Mouse (Mus musculus): ENCODE results near the gene Olfr1043. TPM values are rescaled to one million over a fixed set of nuclear protein-coding genes. Genes with fewer than 3 reads are reported as not detected.
A peak's percentile ranks its signal among the peaks of the same experiment; 100 is the strongest.

Gene Olfr1043
- total RNA-seq (2012; rRNA removed), result not detected in 2 replicates

GRCm38 (mm10) chr2:86167422-86167821, at the start of gene Olfr1043:
Gene Olfr1043 (minus strand): TSS chr2:86167522.
- TF ChIP-seq MAFK (IDR thresholded peaks at IDR 0.05; ENCODE audit: insufficient read depth, low read depth, low read length) (no peak), HCFC1 (IDR thresholded peaks at IDR 0.05; ENCODE audit: borderline replicate concordance, insufficient read depth, low read length) (no peak), ZC3H11A (IDR thresholded peaks at IDR 0.05; ENCODE audit: borderline replicate concordance, low read depth, low read length) (no peak), ZNF384 (IDR thresholded peaks at IDR 0.05; ENCODE audit: low read depth, low read length) (no peak), CHD2 (IDR thresholded peaks at IDR 0.05; ENCODE audit: low read depth, low read length) (no peak)
- H3K4me3 ChIP-seq (ENCODE audit: insufficient read depth in 1 of 2, low read depth in 1 of 2, low read length in 2 of 2, poor library complexity in 1 of 2, severe bottlenecking in 1 of 2), result no peak within 1 kb of the TSS
- DNase-seq (ENCODE audit: low read depth, low spot score), result no peak
- H3K4me1 ChIP-seq (ENCODE audit: control insufficient read depth in 2 of 2, insufficient read depth in 2 of 2, low read length in 2 of 2, poor library complexity in 1 of 2), result no peaks in the 10 kb centered on the region
- in situ Hi-C loops (cut with MboI; ENCODE audit: low sequenced_read_pairs in 2 of 2, unreplicated experiment in 2 of 2), result no loop called here
- H3K9me3 ChIP-seq (ENCODE audit: control insufficient read depth, insufficient read depth, low read depth, low read length), result no peaks in the 10 kb centered on the region
- H3K9ac ChIP-seq (ENCODE audit: insufficient read depth, low read depth, low read length, poor library complexity, severe bottlenecking), result no peak within 1 kb of the TSS
- no peak within 1 kb of the TSS for H3K27ac ChIP-seq (ENCODE audit: insufficient read depth, low read depth, low read length, poor library complexity, severe bottlenecking)
- no peaks in the 10 kb centered on the region for H3K36me3 ChIP-seq (ENCODE audit: control insufficient read depth, insufficient read depth, low read length, poor library complexity, severe bottlenecking)

- Histone ChIP-seq H3K9ac (ENCODE audit: insufficient read depth, low read depth, low read length, poor library complexity, severe bottlenecking) (no peak within 1 kb of the TSS), H3K9me3 (ENCODE audit: control insufficient read depth, insufficient read depth, low read depth, low read length) (no peaks in the 10 kb centered on the region), H3K27ac (ENCODE audit: insufficient read depth, low read depth, low read length, poor library complexity, severe bottlenecking) (no peak within 1 kb of the TSS), H3K4me3 (ENCODE audit: insufficient read depth in 1 of 2, low read depth in 1 of 2, low read length in 2 of 2, poor library complexity in 1 of 2, severe bottlenecking in 1 of 2) (no peak within 1 kb of the TSS), H3K36me3 (ENCODE audit: control insufficient read depth, insufficient read depth, low read length, poor library complexity, severe bottlenecking) (no peaks in the 10 kb centered on the region), H3K4me1 (ENCODE audit: control insufficient read depth in 2 of 2, insufficient read depth in 2 of 2, low read length in 2 of 2, poor library complexity in 1 of 2) (no peaks in the 10 kb centered on the region)
- in situ Hi-C loops (cut with MboI; ENCODE audit: low sequenced_read_pairs in 2 of 2, unreplicated experiment in 2 of 2), result no loop called here
- TF ChIP-seq ZNF384 (IDR thresholded peaks at IDR 0.05; ENCODE audit: low read depth, low read length), result no peak
- TF ChIP-seq HCFC1 (IDR thresholded peaks at IDR 0.05; ENCODE audit: borderline replicate concordance, insufficient read depth, low read length), result no peak
- TF ChIP-seq MAFK (IDR thresholded peaks at IDR 0.05; ENCODE audit: insufficient read depth, low read depth, low read length), result no peak
- TF ChIP-seq CHD2 (IDR thresholded peaks at IDR 0.05; ENCODE audit: low read depth, low read length), result no peak
- no peak for TF ChIP-seq ZC3H11A (IDR thresholded peaks at IDR 0.05; ENCODE audit: borderline replicate concordance, low read depth, low read length)
- no peak for DNase-seq (ENCODE audit: low read depth, low spot score)
Observed at GRCm38 (mm10) chr2:86202909-86203308, 35.6 kb upstream of the Olfr1043 start, which contains the start of gene Olfr1045. Gene Olfr1045 (minus strand): TSS chr2:86203009.

GRCm38 (mm10) chr2:86195863-86196262, 28.5 kb upstream of the Olfr1043 start:
- no peaks in the 10 kb centered on the region for H3K36me3 ChIP-seq (ENCODE audit: control insufficient read depth, insufficient read depth, low read length, poor library complexity, severe bottlenecking)
- H3K4me3 ChIP-seq (ENCODE audit: insufficient read depth in 1 of 2, low read depth in 1 of 2, low read length in 2 of 2, poor library complexity in 1 of 2, severe bottlenecking in 1 of 2), result no peak overlapping the region
- in situ Hi-C loops (cut with MboI; ENCODE audit: low sequenced_read_pairs in 2 of 2, unreplicated experiment in 2 of 2), result no loop called here
- H3K4me1 ChIP-seq (ENCODE audit: control insufficient read depth in 2 of 2, insufficient read depth in 2 of 2, low read length in 2 of 2, poor library complexity in 1 of 2), result no peaks in the 10 kb centered on the region
- no peak overlapping the region for H3K9ac ChIP-seq (ENCODE audit: insufficient read depth, low read depth, low read length, poor library complexity, severe bottlenecking)
- DNase-seq (ENCODE audit: low read depth, low spot score), result no peak
- no peaks in the 10 kb centered on the region for H3K9me3 ChIP-seq (ENCODE audit: control insufficient read depth, insufficient read depth, low read depth, low read length)
- H3K27ac ChIP-seq (ENCODE audit: insufficient read depth, low read depth, low read length, poor library complexity, severe bottlenecking), result no peak overlapping the region
- TF ChIP-seq HCFC1 (IDR thresholded peaks at IDR 0.05; ENCODE audit: borderline replicate concordance, insufficient read depth, low read length) (no peak), CHD2 (IDR thresholded peaks at IDR 0.05; ENCODE audit: low read depth, low read length) (no peak), ZNF384 (IDR thresholded peaks at IDR 0.05; ENCODE audit: low read depth, low read length) (no peak), MAFK (IDR thresholded peaks at IDR 0.05; ENCODE audit: insufficient read depth, low read depth, low read length) (no peak), ZC3H11A (IDR thresholded peaks at IDR 0.05; ENCODE audit: borderline replicate concordance, low read depth, low read length) (no peak)

- no peak for TF ChIP-seq CHD2 (IDR thresholded peaks at IDR 0.05; ENCODE audit: low read depth, low read length)
- no peak for TF ChIP-seq MAFK (IDR thresholded peaks at IDR 0.05; ENCODE audit: insufficient read depth, low read depth, low read length)
- no peak for TF ChIP-seq ZC3H11A (IDR thresholded peaks at IDR 0.05; ENCODE audit: borderline replicate concordance, low read depth, low read length)
- H3K36me3 ChIP-seq (ENCODE audit: control insufficient read depth, insufficient read depth, low read length, poor library complexity, severe bottlenecking), result no peaks in the 10 kb centered on the region
- no peak within 1 kb of the TSS for H3K4me3 ChIP-seq (ENCODE audit: insufficient read depth in 1 of 2, low read depth in 1 of 2, low read length in 2 of 2, poor library complexity in 1 of 2, severe bottlenecking in 1 of 2)
- H3K27ac ChIP-seq (ENCODE audit: insufficient read depth, low read depth, low read length, poor library complexity, severe bottlenecking), result no peak within 1 kb of the TSS
- no peaks in the 10 kb centered on the region for H3K9me3 ChIP-seq (ENCODE audit: control insufficient read depth, insufficient read depth, low read depth, low read length)
- H3K4me1 ChIP-seq (ENCODE audit: control insufficient read depth in 2 of 2, insufficient read depth in 2 of 2, low read length in 2 of 2, poor library complexity in 1 of 2), result no peaks in the 10 kb centered on the region
- H3K9ac ChIP-seq (ENCODE audit: insufficient read depth, low read depth, low read length, poor library complexity, severe bottlenecking), result no peak within 1 kb of the TSS
- in situ Hi-C loops (cut with MboI; ENCODE audit: low sequenced_read_pairs in 2 of 2, unreplicated experiment in 2 of 2), result no loop called here
- no peak for DNase-seq (ENCODE audit: low read depth, low spot score)
Observed at GRCm38 (mm10) chr2:86185583-86185982, 18.3 kb upstream of the Olfr1043 start, which contains the start of gene Olfr52. Gene Olfr52 (minus strand): TSS chr2:86185683.

GRCm38 (mm10) chr2:86179950-86180349, 12.6 kb upstream of the Olfr1043 start:
- no peak overlapping the region for H3K4me3 ChIP-seq (ENCODE audit: insufficient read depth in 1 of 2, low read depth in 1 of 2, low read length in 2 of 2, poor library complexity in 1 of 2, severe bottlenecking in 1 of 2)
- no peak overlapping the region for H3K27ac ChIP-seq (ENCODE audit: insufficient read depth, low read depth, low read length, poor library complexity, severe bottlenecking)
- H3K36me3 ChIP-seq (ENCODE audit: control insufficient read depth, insufficient read depth, low read length, poor library complexity, severe bottlenecking), result no peaks in the 10 kb centered on the region
- H3K9ac ChIP-seq (ENCODE audit: insufficient read depth, low read depth, low read length, poor library complexity, severe bottlenecking), result no peak overlapping the region
- peaks cover 2 to 4% of the 10 kb centered on the region in 2 experiments; a peak in 1 of 4 replicates for H3K4me1 ChIP-seq (ENCODE audit: control insufficient read depth in 2 of 2, insufficient read depth in 2 of 2, low read length in 2 of 2, poor library complexity in 1 of 2)
- H3K9me3 ChIP-seq (ENCODE audit: control insufficient read depth, insufficient read depth, low read depth, low read length), result no peaks in the 10 kb centered on the region
- in situ Hi-C loops (cut with MboI; ENCODE audit: low sequenced_read_pairs in 2 of 2, unreplicated experiment in 2 of 2), result no loop called here
- peak; percentile 51 for DNase-seq (ENCODE audit: low read depth, low spot score)
- no peak for TF ChIP-seq MAFK (IDR thresholded peaks at IDR 0.05; ENCODE audit: insufficient read depth, low read depth, low read length)
- no peak for TF ChIP-seq ZC3H11A (IDR thresholded peaks at IDR 0.05; ENCODE audit: borderline replicate concordance, low read depth, low read length)

Measured in ES-E14 (cell line).